Mouse (Mus musculus): ENCODE data around the gene Slc17a7. TPM values are rescaled to one million over a fixed set of nuclear protein-coding genes. Genes with fewer than 3 reads are reported as not detected.
A peak's percentile ranks its signal among the peaks of the same experiment; 100 is the strongest.

Gene Slc17a7
- polyA plus RNA-seq, 1 experiment from 2014 or later = not detected

GRCm38 (mm10) chr7:45211851-45212251 lies 48.1 kb downstream of the Slc17a7 start, which contains the start of gene Dkkl1:
TSS of gene Dkkl1 (minus strand) at chr7:45212147.
- Histone ChIP-seq H3K4me1 (replicated peaks) (peaks cover 30% of the 10 kb centered on the region), H3K9me3 (replicated peaks) (no peaks in the 10 kb centered on the region), H3K4me3 (replicated peaks) (peak within 1 kb of the TSS; percentile 30), H3K4me2 (peak within 1 kb of the TSS; percentile 65), H3K27me3 (peaks cover 55% of the 10 kb centered on the region), H3K27ac (replicated peaks) (no peak within 1 kb of the TSS), H3K9ac (peak within 1 kb of the TSS; percentile 27; the same call in 1 of the 2 replicates), H3K36me3 (replicated peaks) (no peaks in the 10 kb centered on the region)
- 1% methylated on average over 17 of the region's 17 CpGs for WGBS (ENCODE audit: insufficient replicate concordance)
- no peak for ATAC-seq (ENCODE audit: insufficient read depth)

GRCm38 (mm10) chr7:45212356-45212755 lies 48.6 kb downstream of the Slc17a7 start:
- WGBS (ENCODE audit: insufficient replicate concordance) = 52% methylated on average over 7 of the region's 7 CpGs
- Histone ChIP-seq H3K4me2 (peak overlapping the region; percentile 65), H3K4me3 (replicated peaks) (peak overlapping the region; percentile 30; the same call in 1 of the 2 replicates), H3K9me3 (replicated peaks) (no peaks in the 10 kb centered on the region), H3K27ac (replicated peaks) (no peak overlapping the region), H3K9ac (no peak overlapping the region), H3K27me3 (peaks cover 60% of the 10 kb centered on the region), H3K36me3 (replicated peaks) (no peaks in the 10 kb centered on the region), H3K4me1 (replicated peaks) (peaks cover 30% of the 10 kb centered on the region)
- ATAC-seq (ENCODE audit: insufficient read depth) = no peak

GRCm38 (mm10) chr7:45213708-45214107 lies 50.0 kb downstream of the Slc17a7 start:
- Histone ChIP-seq H3K4me3 (replicated peaks) (no peak overlapping the region), H3K27me3 (peaks cover 64% of the 10 kb centered on the region), H3K4me2 (no peak overlapping the region), H3K9ac (no peak overlapping the region), H3K27ac (replicated peaks) (no peak overlapping the region), H3K4me1 (replicated peaks) (peaks cover 30% of the 10 kb centered on the region), H3K9me3 (replicated peaks) (no peaks in the 10 kb centered on the region), H3K36me3 (replicated peaks) (no peaks in the 10 kb centered on the region)
- WGBS (ENCODE audit: insufficient replicate concordance) = 62% methylated on average over 5 of the region's 5 CpGs
- peak; percentile 41; the same call in 1 of the 2 replicates for ATAC-seq (ENCODE audit: insufficient read depth)

- Histone ChIP-seq H3K27me3 (peaks cover 53% of the 10 kb centered on the region), H3K9me3 (replicated peaks) (no peaks in the 10 kb centered on the region)
These were observed 52.1 kb downstream of the Slc17a7 start, which contains the start of gene Tead2 for GRCm38 (mm10) chr7:45215673-45216441. TSS of gene Tead2 (plus strand) at chr7:45215753.

GRCm38 (mm10) chr7:45216442-45217183 lies 52.9 kb downstream of the Slc17a7 start:
- no peaks in the 10 kb centered on the region for H3K36me3 ChIP-seq (replicated peaks)
- H3K4me2 ChIP-seq = peak overlapping the region; percentile 68
- peak overlapping the region; percentile 50 for H3K4me3 ChIP-seq (replicated peaks)
- H3K27ac ChIP-seq (replicated peaks) = no peak overlapping the region
- 3% methylated on average over 13 of the region's 13 CpGs for WGBS (ENCODE audit: insufficient replicate concordance)
- ATAC-seq (ENCODE audit: insufficient read depth) = no peak
- H3K9me3 ChIP-seq (replicated peaks) = no peaks in the 10 kb centered on the region
- H3K27me3 ChIP-seq = peaks cover 46% of the 10 kb centered on the region
- peak overlapping the region; percentile 21; the same call in 1 of the 2 replicates for H3K9ac ChIP-seq
- H3K4me1 ChIP-seq (replicated peaks) = peaks cover 18% of the 10 kb centered on the region

More at GRCm38 (mm10) chr7:45215673-45216441, 52.1 kb downstream of the Slc17a7 start, which contains the start of gene Tead2:
- peak within 1 kb of the TSS; percentile 50 for H3K4me3 ChIP-seq (replicated peaks)
- H3K4me1 ChIP-seq (replicated peaks) = peaks cover 26% of the 10 kb centered on the region
- peak within 1 kb of the TSS; percentile 68 for H3K4me2 ChIP-seq
- peak within 1 kb of the TSS; percentile 21; the same call in 1 of the 2 replicates for H3K9ac ChIP-seq
- no peaks in the 10 kb centered on the region for H3K36me3 ChIP-seq (replicated peaks)
- no peak for ATAC-seq (ENCODE audit: insufficient read depth)
- WGBS (ENCODE audit: insufficient replicate concordance) = 3% methylated on average over 54 of the region's 55 CpGs
- 0 out of 2 replicates have a peak within 1 kb of the TSS, but pooled peaks have one; percentile 9 for H3K27ac ChIP-seq (replicated peaks)

- no peak for ATAC-seq (ENCODE audit: insufficient read depth)
These were observed 57.9 kb downstream of the Slc17a7 start for GRCm38 (mm10) chr7:45221680-45222079.

DNA sequence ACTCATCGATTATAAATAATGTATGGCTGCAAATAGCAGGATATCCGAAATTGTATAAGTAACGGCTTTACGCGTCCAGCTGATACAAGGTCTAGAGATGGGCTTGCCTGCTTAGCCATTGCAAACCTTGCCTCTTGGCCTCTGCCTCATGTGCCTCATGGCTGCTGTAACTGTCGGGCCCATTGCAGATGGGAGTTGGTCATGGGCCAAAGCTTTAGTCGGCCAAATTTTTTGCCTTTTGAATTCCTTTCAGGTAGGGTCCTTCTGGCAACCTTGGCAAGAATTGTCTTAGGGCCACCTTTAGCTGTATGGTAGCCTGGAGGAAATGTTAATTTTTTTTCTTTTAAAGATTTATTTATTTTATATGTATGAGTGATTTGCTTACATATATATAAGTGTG lies 61.1 kb downstream of the Slc17a7 start:
- Histone ChIP-seq H3K36me3 (replicated peaks) (no peaks in the 10 kb centered on the region), H3K4me1 (replicated peaks) (no peaks in the 10 kb centered on the region), H3K9me3 (replicated peaks) (no peaks in the 10 kb centered on the region), H3K4me3 (replicated peaks) (no peak overlapping the region), H3K27ac (replicated peaks) (no peak overlapping the region), H3K27me3 (no peaks in the 10 kb centered on the region), H3K9ac (no peak overlapping the region), H3K4me2 (no peak overlapping the region)
- 73% methylated on average over 7 of the region's 7 CpGs for WGBS (ENCODE audit: insufficient replicate concordance)
- no peak for ATAC-seq (ENCODE audit: insufficient read depth)

More at GRCm38 (mm10) chr7:45221680-45222079, 57.9 kb downstream of the Slc17a7 start:
- Histone ChIP-seq H3K4me3 (replicated peaks) (no peak overlapping the region), H3K36me3 (replicated peaks) (no peaks in the 10 kb centered on the region), H3K4me2 (no peak overlapping the region), H3K27ac (replicated peaks) (no peak overlapping the region), H3K27me3 (peaks cover 10% of the 10 kb centered on the region), H3K4me1 (replicated peaks) (no peaks in the 10 kb centered on the region), H3K9me3 (replicated peaks) (no peaks in the 10 kb centered on the region), H3K9ac (no peak overlapping the region)
- WGBS (ENCODE audit: insufficient replicate concordance) = 34% methylated on average over 2 of the region's 2 CpGs

MicroRNAs encoded within 50 kb of the gene (microRNA counts, 519-probe panel; counts per million panel counts)
- 2,730 counts per million, percentile 53 among the panel's probes with 10 or more counts for microRNA mmu-miR-150

Small RNA genes within 50 kb of the gene (microRNA-seq; reads per million reads assigned to microRNA genes)
- gene Mir150 (27.1 reads per million, percentile 40 among the genes with 10 or more reads in this experiment), gene Mir5121 (56.3 reads per million, percentile 47 among the genes with 10 or more reads in this experiment), gene Mir7055 (not detected)

Other genes starting within 250 kb of the Slc17a7 start
- gene Ap2a1, start 234.5 kb upstream of the Slc17a7 start, polyA plus RNA-seq (2015; fragmentation: Nextera tagmentation; extraction: Ambion mirVana) = 69.1 and 70.9 TPM in 2 replicates
- gene Tsks, start 220.7 kb upstream of the Slc17a7 start, polyA plus RNA-seq (2015; fragmentation: Nextera tagmentation; extraction: Ambion mirVana) = 0.08 TPM in 1 of 2 replicates, not detected in the other
- 1.5 and 1.6 TPM in 2 replicates for gene Cpt1c, start 189.1 kb upstream of the Slc17a7 start, polyA plus RNA-seq (2015; fragmentation: Nextera tagmentation; extraction: Ambion mirVana)
- gene Prmt1, start 177.4 kb upstream of the Slc17a7 start, polyA plus RNA-seq (2015; fragmentation: Nextera tagmentation; extraction: Ambion mirVana) = 111 and 114 TPM in 2 replicates
- gene Irf3, start 166.3 kb upstream of the Slc17a7 start, polyA plus RNA-seq (2015; fragmentation: Nextera tagmentation; extraction: Ambion mirVana) = 39.4 and 47.2 TPM in 2 replicates
- 12.3 and 13.7 TPM in 2 replicates for gene Bcl2l12, start 165.2 kb upstream of the Slc17a7 start, polyA plus RNA-seq (2015; fragmentation: Nextera tagmentation; extraction: Ambion mirVana)
- gene Scaf1, start 147.6 kb upstream of the Slc17a7 start, polyA plus RNA-seq (2015; fragmentation: Nextera tagmentation; extraction: Ambion mirVana) = 10.4 and 11.9 TPM in 2 replicates
- gene Rras, start 146.0 kb upstream of the Slc17a7 start, polyA plus RNA-seq (2015; fragmentation: Nextera tagmentation; extraction: Ambion mirVana) = 20.8 and 23.6 TPM in 2 replicates
- 2.1 and 2.3 TPM in 2 replicates for gene Prr12, start 111.1 kb upstream of the Slc17a7 start, polyA plus RNA-seq (2015; fragmentation: Nextera tagmentation; extraction: Ambion mirVana)
- gene Nosip, start 101.5 kb upstream of the Slc17a7 start, polyA plus RNA-seq (2015; fragmentation: Nextera tagmentation; extraction: Ambion mirVana) = 25.9 and 27.4 TPM in 2 replicates
- 8.5 and 9.0 TPM in 2 replicates for gene Prrg2, start 101.3 kb upstream of the Slc17a7 start, polyA plus RNA-seq (2015; fragmentation: Nextera tagmentation; extraction: Ambion mirVana)
- gene Rcn3, start 71.7 kb upstream of the Slc17a7 start, polyA plus RNA-seq (2015; fragmentation: Nextera tagmentation; extraction: Ambion mirVana) = 26.3 and 26.6 TPM in 2 replicates
- gene Fcgrt, start 60.1 kb upstream of the Slc17a7 start, polyA plus RNA-seq (2015; fragmentation: Nextera tagmentation; extraction: Ambion mirVana) = 43.6 and 51.2 TPM in 2 replicates
- gene Rps11, start 39.5 kb upstream of the Slc17a7 start, polyA plus RNA-seq (2015; fragmentation: Nextera tagmentation; extraction: Ambion mirVana) = 673 and 768 TPM in 2 replicates
- 534 and 633 TPM in 2 replicates for gene Rpl13a, start 35.2 kb upstream of the Slc17a7 start, polyA plus RNA-seq (2015; fragmentation: Nextera tagmentation; extraction: Ambion mirVana)
- gene Gm45713, start 27.7 kb upstream of the Slc17a7 start, polyA plus RNA-seq (2015; fragmentation: Nextera tagmentation; extraction: Ambion mirVana) = 0.10 TPM in 1 of 2 replicates, not detected in the other
- gene Flt3l, start 27.5 kb upstream of the Slc17a7 start, polyA plus RNA-seq (2015; fragmentation: Nextera tagmentation; extraction: Ambion mirVana) = 3.4 and 3.7 TPM in 2 replicates
- 42.2 and 46.8 TPM in 2 replicates for gene Pih1d1, start 9.6 kb upstream of the Slc17a7 start, polyA plus RNA-seq (2015; fragmentation: Nextera tagmentation; extraction: Ambion mirVana)
- 31.4 and 32.6 TPM in 2 replicates for gene Aldh16a1, start 9.4 kb upstream of the Slc17a7 start, polyA plus RNA-seq (2015; fragmentation: Nextera tagmentation; extraction: Ambion mirVana)
- not detected in 2 replicates for gene Gfy, start 15.6 kb downstream of the Slc17a7 start, polyA plus RNA-seq (2015; fragmentation: Nextera tagmentation; extraction: Ambion mirVana)
- gene Pth2, start 17.0 kb downstream of the Slc17a7 start, polyA plus RNA-seq (2015; fragmentation: Nextera tagmentation; extraction: Ambion mirVana) = not detected in 2 replicates
- 0.07 and 0.13 TPM in 2 replicates for gene Ccdc155, start 40.9 kb downstream of the Slc17a7 start, polyA plus RNA-seq (2015; fragmentation: Nextera tagmentation; extraction: Ambion mirVana)
- 2.0 and 2.4 TPM in 2 replicates for gene Dkkl1, start 48.2 kb downstream of the Slc17a7 start, polyA plus RNA-seq (2015; fragmentation: Nextera tagmentation; extraction: Ambion mirVana)
- gene Tead2, start 51.8 kb downstream of the Slc17a7 start, polyA plus RNA-seq (2015; fragmentation: Nextera tagmentation; extraction: Ambion mirVana) = 6.6 and 7.0 TPM in 2 replicates
- gene Cd37, start 75.2 kb downstream of the Slc17a7 start, polyA plus RNA-seq (2015; fragmentation: Nextera tagmentation; extraction: Ambion mirVana) = 15.1 and 16.7 TPM in 2 replicates
- not detected in 2 replicates for gene Slc6a16, start 77.1 kb downstream of the Slc17a7 start, polyA plus RNA-seq (2015; fragmentation: Nextera tagmentation; extraction: Ambion mirVana)
- not detected in 2 replicates for gene Slc6a21, start 113.6 kb downstream of the Slc17a7 start, polyA plus RNA-seq (2015; fragmentation: Nextera tagmentation; extraction: Ambion mirVana)
- gene Trpm4, start 169.8 kb downstream of the Slc17a7 start, polyA plus RNA-seq (2015; fragmentation: Nextera tagmentation; extraction: Ambion mirVana) = 1.3 and 1.5 TPM in 2 replicates
- 0.31 and 0.54 TPM in 2 replicates for gene Hrc, start 171.3 kb downstream of the Slc17a7 start, polyA plus RNA-seq (2015; fragmentation: Nextera tagmentation; extraction: Ambion mirVana)
- 0.09 and 0.14 TPM in 2 replicates for gene Ppfia3, start 203.1 kb downstream of the Slc17a7 start, polyA plus RNA-seq (2015; fragmentation: Nextera tagmentation; extraction: Ambion mirVana)
- not detected in 2 replicates for gene Lin7b, start 206.6 kb downstream of the Slc17a7 start, polyA plus RNA-seq (2015; fragmentation: Nextera tagmentation; extraction: Ambion mirVana)
- gene Snrnp70, start 231.8 kb downstream of the Slc17a7 start, polyA plus RNA-seq (2015; fragmentation: Nextera tagmentation; extraction: Ambion mirVana) = 77.8 and 86.3 TPM in 2 replicates
- not detected in 2 replicates for gene Kcna7, start 241.7 kb downstream of the Slc17a7 start, polyA plus RNA-seq (2015; fragmentation: Nextera tagmentation; extraction: Ambion mirVana)
- 0.22 and 0.24 TPM in 2 replicates for gene Ntf5, start 249.7 kb downstream of the Slc17a7 start, polyA plus RNA-seq (2015; fragmentation: Nextera tagmentation; extraction: Ambion mirVana)